Mouse (Mus musculus): ENCODE data around the gene Ciita.

DNA sequence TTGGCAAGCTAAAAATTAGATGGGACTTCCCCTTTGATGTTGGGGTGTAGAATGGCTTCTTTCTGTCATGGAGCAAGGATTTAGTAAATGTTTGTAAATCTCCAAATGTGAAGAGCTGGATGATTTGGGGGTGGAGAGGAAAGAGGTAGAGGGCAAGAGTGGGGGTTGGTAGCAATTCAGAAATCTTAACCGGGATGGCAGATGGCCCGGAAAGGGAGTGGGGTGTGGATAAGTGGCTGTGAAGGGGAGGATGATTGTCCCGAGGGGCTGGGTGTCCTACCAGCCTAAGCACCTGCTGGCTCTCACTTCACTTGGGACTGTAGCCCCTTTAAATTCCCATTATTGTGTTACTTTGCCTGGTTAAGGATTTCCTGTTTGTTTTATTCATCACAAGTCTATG is 67.0 kb downstream of the Ciita start:
- TF ChIP-seq CTCF (IDR thresholded peaks at IDR 0.05; ENCODE audit: extremely low read depth, insufficient read depth, insufficient read length, insufficient replicate concordance) (no peak), POLR2A (IDR thresholded peaks at IDR 0.05; ENCODE audit: low read depth, low read length) (no peak)
